Mouse (Mus musculus): ENCODE measurements around the gene Wfdc3. TPM values are rescaled to one million over a fixed set of nuclear protein-coding genes. Genes with fewer than 3 reads are reported as not detected.

Wfdc3 gene
- polyA plus RNA-seq, 1 experiment = 0.60 TPM

GRCm38 (mm10) chr2:164761502-164761901 is 15.8 kb upstream of the Wfdc3 start:
- Histone ChIP-seq H3K4me3 (ENCODE audit: low read depth, low read length) (no peak overlapping the region), H3K4me1 (ENCODE audit: control insufficient read depth, insufficient read depth, low read length) (no peaks in the 10 kb centered on the region), H3K27ac (ENCODE audit: insufficient read depth, low read length) (peak overlapping the region; percentile 60), H3K36me3 (ENCODE audit: control insufficient read depth, insufficient read depth, low read length, poor library complexity, severe bottlenecking) (peaks cover 86% of the 10 kb centered on the region), H3K9me3 (replicated peaks; ENCODE audit: control insufficient read depth, insufficient read depth, low read length, poor library complexity, severe bottlenecking) (peaks cover 11% of the 10 kb centered on the region), H3K9ac (ENCODE audit: low read depth, poor library complexity, severe bottlenecking) (no peak overlapping the region), H3K27me3 (ENCODE audit: control insufficient read depth, insufficient read depth, low read length, poor library complexity, severe bottlenecking) (no peaks in the 10 kb centered on the region)
- TF ChIP-seq EP300 (IDR thresholded peaks at IDR 0.05; ENCODE audit: insufficient read depth, low read depth, low read length) (peak; percentile 76), POLR2A (IDR thresholded peaks at IDR 0.05; ENCODE audit: insufficient read depth, low read length) (no peak), CTCF (IDR thresholded peaks at IDR 0.05; ENCODE audit: low read depth, low read length) (no peak)

- TF ChIP-seq CTCF (IDR thresholded peaks at IDR 0.05; ENCODE audit: low read depth, low read length) = no peak
- no peak for TF ChIP-seq EP300 (IDR thresholded peaks at IDR 0.05; ENCODE audit: insufficient read depth, low read depth, low read length)
- TF ChIP-seq POLR2A (IDR thresholded peaks at IDR 0.05; ENCODE audit: insufficient read depth, low read length) = no peak
- no peak overlapping the region for H3K27ac ChIP-seq (ENCODE audit: insufficient read depth, low read length)
- no peak overlapping the region for H3K4me3 ChIP-seq (ENCODE audit: low read depth, low read length)
- peaks cover 11% of the 10 kb centered on the region for H3K9me3 ChIP-seq (replicated peaks; ENCODE audit: control insufficient read depth, insufficient read depth, low read length, poor library complexity, severe bottlenecking)
- H3K9ac ChIP-seq (ENCODE audit: low read depth, poor library complexity, severe bottlenecking) = no peak overlapping the region
- no peaks in the 10 kb centered on the region for H3K4me1 ChIP-seq (ENCODE audit: control insufficient read depth, insufficient read depth, low read length)
- no peaks in the 10 kb centered on the region for H3K27me3 ChIP-seq (ENCODE audit: control insufficient read depth, insufficient read depth, low read length, poor library complexity, severe bottlenecking)
- peaks cover 86% of the 10 kb centered on the region for H3K36me3 ChIP-seq (ENCODE audit: control insufficient read depth, insufficient read depth, low read length, poor library complexity, severe bottlenecking)
Observed at GRCm38 (mm10) chr2:164760059-164760833, 14.5 kb upstream of the Wfdc3 start.

DNA sequence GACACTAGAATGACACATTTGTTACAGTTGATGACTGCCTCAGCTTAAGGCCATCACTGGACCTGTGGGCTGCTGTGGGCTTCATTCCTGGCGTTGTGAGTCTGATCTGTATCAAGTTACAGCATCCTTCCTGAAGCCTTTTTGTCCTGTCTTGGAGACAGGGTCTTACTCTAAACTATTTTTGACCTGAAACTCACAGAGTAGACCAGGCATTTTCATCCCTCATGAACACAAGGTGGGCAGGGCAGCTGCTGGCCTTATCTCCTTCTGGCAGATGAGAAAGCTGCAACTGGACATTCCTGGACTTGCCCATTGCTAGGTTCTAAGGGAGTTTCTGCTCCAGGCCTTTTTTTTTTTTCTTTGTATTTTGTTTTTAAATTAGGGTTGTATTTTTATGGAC is 13.0 kb upstream of the Wfdc3 start:
- Histone ChIP-seq H3K4me3 (ENCODE audit: low read depth, low read length) (no peak overlapping the region), H3K4me1 (ENCODE audit: control insufficient read depth, insufficient read depth, low read length) (no peaks in the 10 kb centered on the region), H3K27ac (ENCODE audit: insufficient read depth, low read length) (no peak overlapping the region), H3K9ac (ENCODE audit: low read depth, poor library complexity, severe bottlenecking) (no peak overlapping the region), H3K9me3 (replicated peaks; ENCODE audit: control insufficient read depth, insufficient read depth, low read length, poor library complexity, severe bottlenecking) (peaks cover 11% of the 10 kb centered on the region), H3K27me3 (ENCODE audit: control insufficient read depth, insufficient read depth, low read length, poor library complexity, severe bottlenecking) (no peaks in the 10 kb centered on the region), H3K36me3 (ENCODE audit: control insufficient read depth, insufficient read depth, low read length, poor library complexity, severe bottlenecking) (peaks cover 92% of the 10 kb centered on the region)
- TF ChIP-seq EP300 (IDR thresholded peaks at IDR 0.05; ENCODE audit: insufficient read depth, low read depth, low read length) (no peak), CTCF (IDR thresholded peaks at IDR 0.05; ENCODE audit: low read depth, low read length) (no peak), POLR2A (IDR thresholded peaks at IDR 0.05; ENCODE audit: insufficient read depth, low read length) (no peak)

DNA sequence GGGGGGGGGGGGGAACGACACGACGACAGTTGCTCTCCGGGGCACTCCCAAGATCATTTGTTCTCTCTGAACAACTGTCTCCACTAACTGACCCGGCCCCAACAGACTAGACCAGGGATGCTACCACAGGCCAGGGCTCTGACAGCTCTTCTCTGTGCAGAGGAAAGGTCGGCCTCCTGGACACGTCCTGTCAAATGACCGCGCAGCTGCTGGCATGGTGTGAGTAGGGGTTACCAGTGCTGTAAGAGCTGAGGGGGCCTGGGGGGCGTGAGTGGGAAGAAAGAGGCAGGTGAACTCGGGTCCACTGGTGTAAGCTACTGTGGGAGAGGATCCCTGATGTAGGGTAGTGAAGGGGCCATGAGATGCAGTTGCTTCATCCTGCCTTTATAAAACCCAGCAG is 12.1 kb upstream of the Wfdc3 start:
- H3K36me3 ChIP-seq (ENCODE audit: control insufficient read depth, insufficient read depth, low read length, poor library complexity, severe bottlenecking) = peaks cover 92% of the 10 kb centered on the region
- TF ChIP-seq POLR2A (IDR thresholded peaks at IDR 0.05; ENCODE audit: insufficient read depth, low read length) = no peak
- no peak for TF ChIP-seq CTCF (IDR thresholded peaks at IDR 0.05; ENCODE audit: low read depth, low read length)
- no peak for TF ChIP-seq EP300 (IDR thresholded peaks at IDR 0.05; ENCODE audit: insufficient read depth, low read depth, low read length)
- H3K4me3 ChIP-seq (ENCODE audit: low read depth, low read length) = no peak overlapping the region
- no peak overlapping the region for H3K27ac ChIP-seq (ENCODE audit: insufficient read depth, low read length)
- no peaks in the 10 kb centered on the region for H3K4me1 ChIP-seq (ENCODE audit: control insufficient read depth, insufficient read depth, low read length)
- no peaks in the 10 kb centered on the region for H3K27me3 ChIP-seq (ENCODE audit: control insufficient read depth, insufficient read depth, low read length, poor library complexity, severe bottlenecking)
- no peak overlapping the region for H3K9ac ChIP-seq (ENCODE audit: low read depth, poor library complexity, severe bottlenecking)
- H3K9me3 ChIP-seq (replicated peaks; ENCODE audit: control insufficient read depth, insufficient read depth, low read length, poor library complexity, severe bottlenecking) = peaks cover 11% of the 10 kb centered on the region

- Histone ChIP-seq H3K4me3 (ENCODE audit: low read depth, low read length) (no peak overlapping the region), H3K9me3 (replicated peaks; ENCODE audit: control insufficient read depth, insufficient read depth, low read length, poor library complexity, severe bottlenecking) (no peaks in the 10 kb centered on the region), H3K27me3 (ENCODE audit: control insufficient read depth, insufficient read depth, low read length, poor library complexity, severe bottlenecking) (no peaks in the 10 kb centered on the region), H3K36me3 (ENCODE audit: control insufficient read depth, insufficient read depth, low read length, poor library complexity, severe bottlenecking) (peaks cover 87% of the 10 kb centered on the region), H3K4me1 (ENCODE audit: control insufficient read depth, insufficient read depth, low read length) (no peaks in the 10 kb centered on the region), H3K27ac (ENCODE audit: insufficient read depth, low read length) (no peak overlapping the region), H3K9ac (ENCODE audit: low read depth, poor library complexity, severe bottlenecking) (no peak overlapping the region)
- TF ChIP-seq CTCF (IDR thresholded peaks at IDR 0.05; ENCODE audit: low read depth, low read length) = no peak
- no peak for TF ChIP-seq POLR2A (IDR thresholded peaks at IDR 0.05; ENCODE audit: insufficient read depth, low read length)
- no peak for TF ChIP-seq EP300 (IDR thresholded peaks at IDR 0.05; ENCODE audit: insufficient read depth, low read depth, low read length)
Observed at GRCm38 (mm10) chr2:164754800-164755199, 9.1 kb upstream of the Wfdc3 start.

- Histone ChIP-seq H3K27me3 (ENCODE audit: control insufficient read depth, insufficient read depth, low read length, poor library complexity, severe bottlenecking) (no peaks in the 10 kb centered on the region), H3K27ac (ENCODE audit: insufficient read depth, low read length) (no peak overlapping the region), H3K9me3 (replicated peaks; ENCODE audit: control insufficient read depth, insufficient read depth, low read length, poor library complexity, severe bottlenecking) (no peaks in the 10 kb centered on the region), H3K4me1 (ENCODE audit: control insufficient read depth, insufficient read depth, low read length) (no peaks in the 10 kb centered on the region), H3K36me3 (ENCODE audit: control insufficient read depth, insufficient read depth, low read length, poor library complexity, severe bottlenecking) (peaks cover 83% of the 10 kb centered on the region), H3K9ac (ENCODE audit: low read depth, poor library complexity, severe bottlenecking) (no peak overlapping the region), H3K4me3 (ENCODE audit: low read depth, low read length) (no peak overlapping the region)
- TF ChIP-seq CTCF (IDR thresholded peaks at IDR 0.05; ENCODE audit: low read depth, low read length) (no peak), EP300 (IDR thresholded peaks at IDR 0.05; ENCODE audit: insufficient read depth, low read depth, low read length) (no peak), POLR2A (IDR thresholded peaks at IDR 0.05; ENCODE audit: insufficient read depth, low read length) (no peak)
Observed at GRCm38 (mm10) chr2:164754105-164754504, 8.4 kb upstream of the Wfdc3 start.

Data from ES-Bruce4 (cell line).